Mouse (Mus musculus): ENCODE measurements around the gene Sla2. TPM values are rescaled to one million over a fixed set of nuclear protein-coding genes. Genes with fewer than 3 reads are reported as not detected.
"Not testable (repeated sequence)": the region's sequence is repeated elsewhere in the genome, so short reads cannot be mapped to it uniquely, and the experiment has no call there.

The Sla2 gene
- total RNA-seq, 2 experiments from 2014 or later: not detected

- no peak overlapping the region for H3K4me3 ChIP-seq
- TF ChIP-seq CTCF (IDR thresholded peaks at IDR 0.05): no peak
- DNase-seq: no peak
- intact Hi-C loops (cut with DNase I): no loop called here
- no peak overlapping the region for H3K27ac ChIP-seq
Measured at GRCm38 (mm10) chr2:156918562-156918961, 31.6 kb upstream of the Sla2 start.

GRCm38 (mm10) chr2:156916419-156917125, 29.6 kb upstream of the Sla2 start:
- Histone ChIP-seq H3K27ac (no peak overlapping the region), H3K4me3 (no peak overlapping the region)
- intact Hi-C loops (cut with DNase I): no loop called here
- TF ChIP-seq CTCF (IDR thresholded peaks at IDR 0.05): no peak
- DNase-seq: no peak

GRCm38 (mm10) chr2:156915559-156915958, 28.6 kb upstream of the Sla2 start:
- DNase-seq: no peak
- no peak for TF ChIP-seq CTCF (IDR thresholded peaks at IDR 0.05)
- H3K4me3 ChIP-seq: no peak overlapping the region
- intact Hi-C loops (cut with DNase I): no loop called here
- no peak overlapping the region for H3K27ac ChIP-seq

- no peak overlapping the region for H3K4me3 ChIP-seq
- peak; percentile 35 for DNase-seq
- no peak overlapping the region for H3K27ac ChIP-seq
- intact Hi-C loops (cut with DNase I): loop anchor here (1.0 kb wide), 1 partner anchor 34 kb away; no protein-coding TSS in a partner anchor
- no peak for TF ChIP-seq CTCF (IDR thresholded peaks at IDR 0.05)
Measured at GRCm38 (mm10) chr2:156913191-156913590, 26.2 kb upstream of the Sla2 start.

GRCm38 (mm10) chr2:156905931-156906330, 18.9 kb upstream of the Sla2 start:
- not testable (repeated sequence) for DNase-seq, H3K27ac ChIP-seq, H3K4me3 ChIP-seq
- intact Hi-C loops (cut with DNase I): loop anchor here (1.0 to 10.0 kb wide), 2 partner anchors 90 to 189 kb away; no protein-coding TSS in a partner anchor

- H3K27ac ChIP-seq: no peak overlapping the region
- peak; percentile 80 for TF ChIP-seq CTCF (IDR thresholded peaks at IDR 0.05)
- intact Hi-C loops (cut with DNase I): loop anchor here (1.0 to 10.0 kb wide), 2 partner anchors 91 to 190 kb away; no protein-coding TSS in a partner anchor
- peak; percentile 68 for DNase-seq
- H3K4me3 ChIP-seq: no peak overlapping the region
Measured at GRCm38 (mm10) chr2:156904976-156905717, 18.2 kb upstream of the Sla2 start.

- Histone ChIP-seq H3K4me3 (no peak overlapping the region), H3K27ac (no peak overlapping the region)
- DNase-seq: no peak
- intact Hi-C loops (cut with DNase I): loop anchor here (10.0 kb wide), 1 partner anchor 191 kb away; no protein-coding TSS in a partner anchor
- peak; percentile 24 for TF ChIP-seq CTCF (IDR thresholded peaks at IDR 0.05)
Measured at GRCm38 (mm10) chr2:156903367-156903766, 16.4 kb upstream of the Sla2 start.

GRCm38 (mm10) chr2:156902411-156902810, 15.4 kb upstream of the Sla2 start:
- not testable (repeated sequence) for H3K27ac ChIP-seq, H3K4me3 ChIP-seq, DNase-seq
- intact Hi-C loops (cut with DNase I): loop anchor here (10.0 kb wide), 1 partner anchor 192 kb away; no protein-coding TSS in a partner anchor

- no peak for TF ChIP-seq CTCF (IDR thresholded peaks at IDR 0.05)
- Histone ChIP-seq H3K4me3 (no peak overlapping the region), H3K27ac (no peak overlapping the region)
- intact Hi-C loops (cut with DNase I): loop anchor here (10.0 kb wide), 1 partner anchor 193 kb away; no protein-coding TSS in a partner anchor
- DNase-seq: no peak
Measured at GRCm38 (mm10) chr2:156901883-156902282, 14.9 kb upstream of the Sla2 start.

- Histone ChIP-seq H3K27ac (no peak overlapping the region), H3K4me3 (no peak overlapping the region)
- intact Hi-C loops (cut with DNase I): loop anchor here (10.0 kb wide), 1 partner anchor 193 kb away; no protein-coding TSS in a partner anchor
- DNase-seq: no peak
- no peak for TF ChIP-seq CTCF (IDR thresholded peaks at IDR 0.05)
Measured at GRCm38 (mm10) chr2:156901344-156901743, 14.4 kb upstream of the Sla2 start.

- Histone ChIP-seq H3K4me3 (no peak overlapping the region), H3K27ac (no peak overlapping the region)
- TF ChIP-seq CTCF (IDR thresholded peaks at IDR 0.05): no peak
- DNase-seq: no peak
- intact Hi-C loops (cut with DNase I): no loop called here
Measured at GRCm38 (mm10) chr2:156899184-156899583, 12.2 kb upstream of the Sla2 start.

- intact Hi-C loops (cut with DNase I): no loop called here
- no peak overlapping the region for H3K27ac ChIP-seq
- DNase-seq: no peak
- H3K4me3 ChIP-seq: no peak overlapping the region
- TF ChIP-seq CTCF (IDR thresholded peaks at IDR 0.05): no peak
Measured at GRCm38 (mm10) chr2:156898374-156898773, 11.4 kb upstream of the Sla2 start.

- DNase-seq: no peak
- H3K27ac ChIP-seq: no peak overlapping the region
- no peak overlapping the region for H3K4me3 ChIP-seq
- intact Hi-C loops (cut with DNase I): no loop called here
- TF ChIP-seq CTCF (IDR thresholded peaks at IDR 0.05): no peak
Measured at GRCm38 (mm10) chr2:156897034-156897433, 10.0 kb upstream of the Sla2 start.
